Mouse (Mus musculus) midbrain, embryonic 11.5 days (tissue): ENCODE results near the gene Anapc15. TPM values are rescaled to one million over a fixed set of nuclear protein-coding genes. Genes with fewer than 3 reads are reported as not detected.
"Not testable (repeated sequence)": the region's sequence is repeated elsewhere in the genome, so short reads cannot be mapped to it uniquely, and the experiment has no call there.

Experiments used
- ATAC-seq: fragments of 200-750 bp; cut with Nextera tagmentation; 2 replicates; pipeline ENCODE4 v1.8.0; 2017; ENCODE audit warnings: moderate TSS enrichment, moderate library complexity; ENCODE audit not compliant: low FRiP score
- DNase-seq: peaks from one replicate; pipeline ENCODE4 v3.0.0; 2015; ENCODE audit warnings: low spot score; ENCODE audit errors: missing footprints
- H3K27ac ChIP-seq: fragments of 300-500 bp; sonication (generic); 2 replicates; pipeline ENCODE4 v1.5.1; 2014; ENCODE audit warnings: low read depth, low read length
- H3K27me3 ChIP-seq: fragments of 300-500 bp; sonication (generic); 2 replicates; pipeline ENCODE4 v1.6.1; 2014; ENCODE audit warnings: mild to moderate bottlenecking, low read length, moderate library complexity, mixed read lengths; ENCODE audit not compliant: control insufficient read depth, insufficient read depth
- H3K36me3 ChIP-seq: fragments of 300-500 bp; sonication (generic); 2 replicates; pipeline ENCODE4 v1.6.1; 2014; ENCODE audit warnings: mild to moderate bottlenecking, low read length, moderate library complexity, mixed read lengths; ENCODE audit not compliant: control insufficient read depth, insufficient read depth
- H3K4me1 ChIP-seq: fragments of 300-500 bp; sonication (generic); 2 replicates; pipeline ENCODE4 v1.6.1; 2014; ENCODE audit warnings: low read length; ENCODE audit not compliant: control insufficient read depth, insufficient read depth
- H3K4me2 ChIP-seq: fragments of 300-500 bp; sonication (generic); 2 replicates; pipeline ENCODE4 v1.6.1; 2014; ENCODE audit warnings: mild to moderate bottlenecking, moderate library complexity
- H3K4me3 ChIP-seq: fragments of 300-500 bp; sonication (generic); 2 replicates; pipeline ENCODE4 v1.5.1; 2014; ENCODE audit warnings: low read depth, low read length
- H3K9ac ChIP-seq: fragments of 300-500 bp; sonication (generic); 2 replicates; pipeline ENCODE4 v1.6.1; 2014; ENCODE audit warnings: low read length
- H3K9me3 ChIP-seq: fragments of 300-500 bp; sonication (generic); 2 replicates; pipeline ENCODE4 v1.6.1; 2016; ENCODE audit warnings: low read length; ENCODE audit not compliant: control insufficient read depth
- whole genome bisulfite sequencing: fragments of 180-500 bp; shearing (Covaris S2); extraction: QIAGEN DNeasy Blood & Tissue Kit; methylation state at CpG from one replicate; pipeline ENCODE4 v1.1.7; 2014; 5-methylcytosine and 5-hydroxymethylcytosine counted together
- polyA plus RNA-seq: library from polyadenylated mRNA; unstranded; fragments of >200 nt; fragmentation: Nextera tagmentation; extraction: Ambion mirVana; gene quantifications from 2 replicates; pipeline ENCODE4 v1.2.1, GENCODE M21; 2014

Gene Anapc15
- polyA plus RNA-seq, 1 experiment from 2014 or later: 80.6 TPM

GRCm38 (mm10) chr7:101902846-101903245, 39.3 kb downstream of the Anapc15 start:
- Histone ChIP-seq H3K27me3 (no peaks in the 10 kb centered on the region), H3K9me3 (no peaks in the 10 kb centered on the region), H3K27ac (no peak overlapping the region), H3K4me3 (no peak overlapping the region), H3K36me3 (no peaks in the 10 kb centered on the region), H3K4me1 (peaks cover 12% of the 10 kb centered on the region), H3K9ac (no peak overlapping the region), H3K4me2 (no peak overlapping the region)
- DNase-seq (no peak), ATAC-seq (no peak)

- under 1% methylated on average over 60 of the region's 61 CpGs for WGBS
- peak; percentile 98 for ATAC-seq
Observed at GRCm38 (mm10) chr7:101905561-101906286, 42.2 kb downstream of the Anapc15 start, which contains the start of gene Lamtor1. TSS of gene Lamtor1 (plus strand) at chr7:101905904.

GRCm38 (mm10) chr7:101906287-101906681, 42.8 kb downstream of the Anapc15 start, which contains the start of gene Tomt:
TSS of gene Tomt (minus strand) at chr7:101906359.
- H3K4me2 ChIP-seq: peak within 1 kb of the TSS; percentile 63
- H3K9ac ChIP-seq: peak within 1 kb of the TSS; percentile 89
- peaks cover 12% of the 10 kb centered on the region for H3K4me1 ChIP-seq
- 20% methylated on average over 11 of the region's 11 CpGs for WGBS
- peaks cover 9% of the 10 kb centered on the region; the same call in 1 of the 2 replicates for H3K36me3 ChIP-seq
- peak within 1 kb of the TSS; percentile 89 for H3K27ac ChIP-seq
- peak within 1 kb of the TSS; percentile 80 for H3K4me3 ChIP-seq
- H3K9me3 ChIP-seq: no peaks in the 10 kb centered on the region
- DNase-seq: no peak
- ATAC-seq: no peak
- H3K27me3 ChIP-seq: no peaks in the 10 kb centered on the region

More at GRCm38 (mm10) chr7:101905561-101906286, 42.2 kb downstream of the Anapc15 start, which contains the start of gene Lamtor1:
- H3K9ac ChIP-seq: peak within 1 kb of the TSS; percentile 89
- peak within 1 kb of the TSS; percentile 80 for H3K4me3 ChIP-seq
- H3K9me3 ChIP-seq: no peaks in the 10 kb centered on the region
- DNase-seq: peak; percentile 99
- H3K27me3 ChIP-seq: no peaks in the 10 kb centered on the region
- peak within 1 kb of the TSS; percentile 89 for H3K27ac ChIP-seq
- H3K4me2 ChIP-seq: peak within 1 kb of the TSS; percentile 63
- peaks cover 12% of the 10 kb centered on the region for H3K4me1 ChIP-seq
- H3K36me3 ChIP-seq: peaks cover 4% of the 10 kb centered on the region; the same call in 1 of the 2 replicates

DNA sequence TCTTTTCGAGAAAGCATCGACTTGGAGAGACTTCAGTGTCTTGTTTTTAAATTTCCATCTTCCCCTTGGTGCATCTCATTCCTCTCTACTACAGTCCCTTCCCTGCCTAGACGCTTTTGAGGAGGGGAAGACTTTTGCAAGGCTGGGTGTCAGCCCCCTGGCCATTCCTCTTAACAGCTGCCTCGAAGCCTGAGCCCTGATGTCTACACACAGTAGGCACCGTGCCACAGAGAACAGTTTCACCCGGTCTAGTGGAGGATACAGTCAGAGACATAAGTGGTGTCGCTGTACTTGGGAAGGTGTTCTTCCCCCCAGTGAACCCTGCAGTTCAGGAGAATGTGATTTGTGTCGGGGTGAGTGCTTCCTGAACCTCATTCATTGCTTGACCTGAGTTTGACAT, 43.2 kb downstream of the Anapc15 start:
- Histone ChIP-seq H3K4me1 (peaks cover 12% of the 10 kb centered on the region), H3K9me3 (no peaks in the 10 kb centered on the region), H3K27ac (no peak overlapping the region), H3K4me3 (peak overlapping the region; percentile 80), H3K4me2 (peak overlapping the region; percentile 63), H3K9ac (peak overlapping the region; percentile 89), H3K36me3 (peaks cover 10% of the 10 kb centered on the region; the same call in 1 of the 2 replicates), H3K27me3 (no peaks in the 10 kb centered on the region)
- DNase-seq: peak; percentile 75
- ATAC-seq: no peak
- 80% methylated on average over 8 of the region's 8 CpGs for WGBS

DNA sequence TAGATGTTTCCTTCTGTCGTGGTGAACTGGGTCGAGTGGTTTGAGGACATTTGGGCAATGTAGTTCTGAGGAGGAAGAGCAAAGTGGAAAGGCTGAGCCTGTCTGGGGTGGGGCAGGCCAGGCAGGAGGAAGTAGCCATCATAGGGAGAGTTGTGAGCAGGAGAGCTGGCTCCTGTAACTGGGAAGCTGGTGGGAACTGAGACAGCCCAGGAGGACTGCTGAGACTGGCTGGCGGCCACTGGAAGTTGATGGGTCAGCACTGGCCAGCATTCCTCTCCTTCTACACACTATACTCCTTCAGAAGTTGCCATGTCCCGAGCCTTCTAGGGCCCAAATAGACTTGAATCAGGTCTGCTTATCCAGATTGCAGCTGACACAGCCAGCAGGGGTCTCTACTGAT, 44.9 kb downstream of the Anapc15 start:
- no peaks in the 10 kb centered on the region for H3K27me3 ChIP-seq
- H3K27ac ChIP-seq: no peak overlapping the region
- peaks cover 19% of the 10 kb centered on the region for H3K36me3 ChIP-seq
- DNase-seq (no peak), ATAC-seq (no peak)
- WGBS: 84% methylated on average over 4 of the region's 4 CpGs
- peaks cover 12% of the 10 kb centered on the region for H3K4me1 ChIP-seq
- H3K9me3 ChIP-seq: no peaks in the 10 kb centered on the region
- H3K4me2 ChIP-seq: no peak overlapping the region
- no peak overlapping the region for H3K4me3 ChIP-seq
- no peak overlapping the region for H3K9ac ChIP-seq

- no peak overlapping the region for H3K27ac ChIP-seq
- ATAC-seq (no peak), DNase-seq (no peak)
- H3K9ac ChIP-seq: no peak overlapping the region
- H3K4me3 ChIP-seq: no peak overlapping the region
- no peaks in the 10 kb centered on the region for H3K27me3 ChIP-seq
- no peak overlapping the region for H3K4me2 ChIP-seq
- peaks cover 20% of the 10 kb centered on the region for H3K36me3 ChIP-seq
- peaks cover 12% of the 10 kb centered on the region for H3K4me1 ChIP-seq
- H3K9me3 ChIP-seq: no peaks in the 10 kb centered on the region
- WGBS: 85% methylated on average over 4 of the region's 4 CpGs
Observed at GRCm38 (mm10) chr7:101910138-101910537, 46.6 kb downstream of the Anapc15 start.

DNA sequence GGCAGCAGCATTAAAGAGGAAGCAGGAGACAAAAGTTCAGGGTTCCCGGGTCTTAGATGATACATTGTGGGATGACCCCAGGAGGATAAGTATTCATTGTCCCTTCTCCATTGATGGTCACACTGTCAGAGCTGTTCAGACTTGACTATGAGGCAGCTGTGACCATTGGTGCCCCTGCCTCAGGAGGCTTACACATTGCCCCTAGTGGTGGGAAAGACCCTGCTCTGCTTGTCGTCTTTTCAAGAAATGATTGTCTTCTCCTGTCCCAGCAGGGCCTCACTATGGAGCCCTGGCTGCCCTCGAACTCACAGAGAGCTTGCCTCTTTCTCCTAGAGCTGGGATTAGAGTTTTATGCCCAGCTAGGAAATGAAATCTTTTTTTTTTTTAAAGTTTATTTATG, 48.5 kb downstream of the Anapc15 start:
- peaks cover 4% of the 10 kb centered on the region for H3K4me1 ChIP-seq
- no peak overlapping the region for H3K27ac ChIP-seq
- H3K9me3 ChIP-seq: no peaks in the 10 kb centered on the region
- DNase-seq (peak; percentile 78), ATAC-seq (no peak)
- H3K4me2 ChIP-seq: no peak overlapping the region
- H3K27me3 ChIP-seq: no peaks in the 10 kb centered on the region
- no peak overlapping the region for H3K9ac ChIP-seq
- no peak overlapping the region for H3K4me3 ChIP-seq
- H3K36me3 ChIP-seq: peaks cover 20% of the 10 kb centered on the region
- WGBS: 61% methylated on average over 3 of the region's 3 CpGs

- WGBS: 11% methylated on average over 1 of the region's 1 CpGs
- no peak overlapping the region for H3K4me3 ChIP-seq
- no peak overlapping the region for H3K9ac ChIP-seq
- H3K27ac ChIP-seq: no peak overlapping the region
- ATAC-seq: peak; percentile 82
- DNase-seq: peak; percentile 96
- H3K4me2 ChIP-seq: no peak overlapping the region
- no peaks in the 10 kb centered on the region for H3K9me3 ChIP-seq
- H3K36me3 ChIP-seq: peaks cover 4% of the 10 kb centered on the region
- H3K27me3 ChIP-seq: no peaks in the 10 kb centered on the region
- H3K4me1 ChIP-seq: no peaks in the 10 kb centered on the region
Observed at GRCm38 (mm10) chr7:101918071-101918470, 54.6 kb downstream of the Anapc15 start.

GRCm38 (mm10) chr7:101925892-101926291, 62.4 kb downstream of the Anapc15 start:
- not testable (repeated sequence) for H3K27me3 ChIP-seq, ATAC-seq, H3K4me2 ChIP-seq, H3K36me3 ChIP-seq, H3K9me3 ChIP-seq, H3K9ac ChIP-seq, H3K27ac ChIP-seq, H3K4me1 ChIP-seq, DNase-seq, H3K4me3 ChIP-seq
